Mouse (Mus musculus) frontal cortex, adult 2 months (tissue): Measurements from ENCODE around the gene Tmtc2. TPM values are rescaled to one million over a fixed set of nuclear protein-coding genes. Genes with fewer than 3 reads are reported as not detected.

Experiments used
- DNase-seq, 2 experiments: peaks; one replicate each; pipeline ENCODE4 v3.0.0; 2022; ENCODE audit warnings: low spot score in 1 of 2; ENCODE audit errors: extremely low spot score in 1 of 2
- polyA plus RNA-seq: library from polyadenylated mRNA; depleted of rRNA; stranded (reverse); fragments of >200 nt; gene quantifications from 2 replicates; pipeline ENCODE4 v1.2.3, GENCODE M21; 2012

Tmtc2 gene
- polyA plus RNA-seq, 1 experiment, result 9.3 TPM

- DNase-seq, result no peak
Measured at GRCm38 (mm10) chr10:105554153-105554552, 20.1 kb downstream of the Tmtc2 start.

GRCm38 (mm10) chr10:105548040-105548439 lies 26.2 kb downstream of the Tmtc2 start:
- DNase-seq, result no peak

- no peak for DNase-seq
Measured at GRCm38 (mm10) chr10:105544004-105545003, 29.9 kb downstream of the Tmtc2 start.

GRCm38 (mm10) chr10:105542081-105542480 lies 32.2 kb downstream of the Tmtc2 start:
- no peak for DNase-seq

GRCm38 (mm10) chr10:105539697-105540096 lies 34.6 kb downstream of the Tmtc2 start:
- DNase-seq, result no peak

GRCm38 (mm10) chr10:105536910-105537309 lies 37.3 kb downstream of the Tmtc2 start:
- no peak for DNase-seq

GRCm38 (mm10) chr10:105535848-105536247 lies 38.4 kb downstream of the Tmtc2 start:
- DNase-seq, result no peak

GRCm38 (mm10) chr10:105532747-105533146 lies 41.5 kb downstream of the Tmtc2 start:
- no peak for DNase-seq

GRCm38 (mm10) chr10:105532019-105532525 lies 42.2 kb downstream of the Tmtc2 start:
- DNase-seq, result no peak

- DNase-seq, result no peak
Measured at GRCm38 (mm10) chr10:105531080-105531894, 43.0 kb downstream of the Tmtc2 start.

- peak in 1 of 2 experiments; percentile 28 for DNase-seq
Measured at GRCm38 (mm10) chr10:105523405-105524088, 50.7 kb downstream of the Tmtc2 start.

GRCm38 (mm10) chr10:105522431-105522830 lies 51.8 kb downstream of the Tmtc2 start:
- no peak for DNase-seq

GRCm38 (mm10) chr10:105519154-105519806 lies 55.0 kb downstream of the Tmtc2 start:
- no peak for DNase-seq

- DNase-seq, result no peak
Measured at GRCm38 (mm10) chr10:105518144-105518543, 56.1 kb downstream of the Tmtc2 start.

GRCm38 (mm10) chr10:105513777-105514322 lies 60.4 kb downstream of the Tmtc2 start:
- DNase-seq, result no peak

- no peak for DNase-seq
Measured at GRCm38 (mm10) chr10:105509896-105510272, 64.4 kb downstream of the Tmtc2 start.

- DNase-seq, result no peak
Measured at GRCm38 (mm10) chr10:105509146-105509895, 64.9 kb downstream of the Tmtc2 start.

- DNase-seq, result no peak
Measured at GRCm38 (mm10) chr10:105507982-105508786, 66.1 kb downstream of the Tmtc2 start.
